Mouse (Mus musculus): Measurements from ENCODE around the gene Iqcb1. TPM values are rescaled to one million over a fixed set of nuclear protein-coding genes. Genes with fewer than 3 reads are reported as not detected.

Iqcb1 gene
- polyA plus RNA-seq, 1 experiment from 2014 or later = 65.3 TPM

GRCm38 (mm10) chr16:36920410-36920809, 92.2 kb downstream of the Iqcb1 start:
- Histone ChIP-seq H3K4me2 (replicated peaks) (no peak overlapping the region), H3K36me3 (peaks cover 52% of the 10 kb centered on the region), H3K27me3 (replicated peaks) (no peaks in the 10 kb centered on the region), H3K27ac (no peak overlapping the region), H3K9me3 (no peaks in the 10 kb centered on the region), H3K9ac (no peak overlapping the region), H3K4me1 (no peaks in the 10 kb centered on the region), H3K4me3 (no peak overlapping the region)
- WGBS = 92% methylated on average over 3 of the region's 3 CpGs
- ATAC-seq (ENCODE audit: low FRiP score, low read depth) = no peak

GRCm38 (mm10) chr16:36921067-36921613, 93.0 kb downstream of the Iqcb1 start:
- Histone ChIP-seq H3K4me3 (no peak overlapping the region), H3K9me3 (no peaks in the 10 kb centered on the region), H3K36me3 (peaks cover 51% of the 10 kb centered on the region), H3K27ac (no peak overlapping the region), H3K4me2 (replicated peaks) (no peak overlapping the region), H3K27me3 (replicated peaks) (no peaks in the 10 kb centered on the region), H3K4me1 (no peaks in the 10 kb centered on the region), H3K9ac (no peak overlapping the region)
- 95% methylated on average over 8 of the region's 8 CpGs for WGBS
- no peak for ATAC-seq (ENCODE audit: low FRiP score, low read depth)

- WGBS = 95% methylated on average over 6 of the region's 6 CpGs
- peaks cover 52% of the 10 kb centered on the region for H3K36me3 ChIP-seq
- H3K27me3 ChIP-seq (replicated peaks) = no peaks in the 10 kb centered on the region
- no peaks in the 10 kb centered on the region for H3K9me3 ChIP-seq
- no peak overlapping the region for H3K4me2 ChIP-seq (replicated peaks)
- H3K4me3 ChIP-seq = no peak overlapping the region
- no peaks in the 10 kb centered on the region for H3K4me1 ChIP-seq
- no peak overlapping the region for H3K27ac ChIP-seq
- H3K9ac ChIP-seq = no peak overlapping the region
- ATAC-seq (ENCODE audit: low FRiP score, low read depth) = no peak
Observed at GRCm38 (mm10) chr16:36921980-36922379, 93.8 kb downstream of the Iqcb1 start.

Small RNA genes lying within 50 kb of the gene (microRNA-seq; reads per million reads assigned to microRNA genes)
- gene Gm22617 = not detected

Other genes with a start within 250 kb of the Iqcb1 start
- 1.00 and 1.2 TPM in 2 replicates for gene Cd86, start 162.3 kb upstream of the Iqcb1 start, polyA plus RNA-seq (2016; fragmentation: Nextera tagmentation; extraction: Ambion mirVana)
- 0.15 TPM in 1 of 2 replicates, not detected in the other for gene Ildr1, start 134.4 kb upstream of the Iqcb1 start, polyA plus RNA-seq (2016; fragmentation: Nextera tagmentation; extraction: Ambion mirVana)
- gene Slc15a2, start 43.4 kb upstream of the Iqcb1 start, polyA plus RNA-seq (2016; fragmentation: Nextera tagmentation; extraction: Ambion mirVana) = 4.8 and 5.8 TPM in 2 replicates
- gene Eaf2, start 46.6 kb downstream of the Iqcb1 start, polyA plus RNA-seq (2016; fragmentation: Nextera tagmentation; extraction: Ambion mirVana) = 0.81 and 1.2 TPM in 2 replicates
- 75.9 and 85.5 TPM in 2 replicates for gene Golgb1, start 46.8 kb downstream of the Iqcb1 start, polyA plus RNA-seq (2016; fragmentation: Nextera tagmentation; extraction: Ambion mirVana)
- gene Hcls1, start 106.6 kb downstream of the Iqcb1 start, polyA plus RNA-seq (2016; fragmentation: Nextera tagmentation; extraction: Ambion mirVana) = 3.2 and 3.6 TPM in 2 replicates
- gene Fbxo40, start 162.1 kb downstream of the Iqcb1 start, polyA plus RNA-seq (2016; fragmentation: Nextera tagmentation; extraction: Ambion mirVana) = 0.05 TPM in 1 of 2 replicates, not detected in the other
- 7.3 and 8.5 TPM in 2 replicates for gene Polq, start 183.4 kb downstream of the Iqcb1 start, polyA plus RNA-seq (2016; fragmentation: Nextera tagmentation; extraction: Ambion mirVana)

Measured in neural tube, embryonic 12.5 days (tissue).